Mouse (Mus musculus) hindbrain, embryonic 11.5 days (tissue): ENCODE results near the gene Itgb7. TPM values are rescaled to one million over a fixed set of nuclear protein-coding genes. Genes with fewer than 3 reads are reported as not detected.

ENCODE experiments used
- ATAC-seq: fragments of 200-750 bp; cut with Nextera tagmentation; 2 replicates; pipeline ENCODE4 v1.8.0; 2017; ENCODE audit warnings: mild to moderate bottlenecking, moderate TSS enrichment, moderate library complexity; ENCODE audit not compliant: low FRiP score
- DNase-seq: peaks from one replicate; pipeline ENCODE4 v3.0.0-alpha.2; 2015; ENCODE audit warnings: low spot score
- H3K27ac ChIP-seq: fragments of 300-500 bp; sonication (generic); 2 replicates; pipeline ENCODE4 v1.5.1; 2014; ENCODE audit warnings: mild to moderate bottlenecking, low read depth, low read length
- H3K27me3 ChIP-seq: fragments of 300-500 bp; sonication (generic); 2 replicates; pipeline ENCODE4 v1.6.1; 2014; ENCODE audit warnings: mild to moderate bottlenecking, low read length, moderate library complexity, mixed read lengths; ENCODE audit not compliant: control insufficient read depth, insufficient read depth
- H3K36me3 ChIP-seq: fragments of 300-500 bp; sonication (generic); 2 replicates; pipeline ENCODE4 v1.6.1; 2014; ENCODE audit warnings: mild to moderate bottlenecking, low read length, moderate library complexity, mixed read lengths; ENCODE audit not compliant: control insufficient read depth, insufficient read depth
- H3K4me1 ChIP-seq: fragments of 300-500 bp; sonication (generic); replicated peaks from 2 replicates; pipeline ENCODE4 v1.6.1; 2014; ENCODE audit warnings: low read length, mixed read lengths; ENCODE audit not compliant: control insufficient read depth, insufficient read depth
- H3K4me2 ChIP-seq: fragments of 300-500 bp; sonication (generic); replicated peaks from 2 replicates; pipeline ENCODE4 v1.6.1; 2014; ENCODE audit warnings: mild to moderate bottlenecking, low read depth, low read length
- H3K4me3 ChIP-seq: fragments of 300-500 bp; sonication (generic); 2 replicates; pipeline ENCODE4 v1.5.1; 2014; ENCODE audit warnings: low read depth, low read length
- H3K9ac ChIP-seq: fragments of 300-500 bp; sonication (generic); 2 replicates; pipeline ENCODE4 v1.6.1; 2014; ENCODE audit warnings: low read depth, low read length
- H3K9me3 ChIP-seq: fragments of 300-500 bp; sonication (generic); 2 replicates; pipeline ENCODE4 v1.6.1; 2016; ENCODE audit warnings: low read length; ENCODE audit not compliant: control insufficient read depth
- WGBS: fragments of 180-500 bp; shearing (Covaris S2); extraction: QIAGEN DNeasy Blood & Tissue Kit; methylation state at CpG from one replicate; pipeline ENCODE4 v1.1.7; 2014; 5-methylcytosine and 5-hydroxymethylcytosine counted together
- polyA plus RNA-seq: library from polyadenylated mRNA; unstranded; fragments of >200 nt; fragmentation: Nextera tagmentation; extraction: Ambion mirVana; gene quantifications from 2 replicates; pipeline ENCODE4 v1.2.1, GENCODE M21; 2014

The Itgb7 gene
- polyA plus RNA-seq, 1 experiment from 2014 or later = 1.1 TPM

DNA sequence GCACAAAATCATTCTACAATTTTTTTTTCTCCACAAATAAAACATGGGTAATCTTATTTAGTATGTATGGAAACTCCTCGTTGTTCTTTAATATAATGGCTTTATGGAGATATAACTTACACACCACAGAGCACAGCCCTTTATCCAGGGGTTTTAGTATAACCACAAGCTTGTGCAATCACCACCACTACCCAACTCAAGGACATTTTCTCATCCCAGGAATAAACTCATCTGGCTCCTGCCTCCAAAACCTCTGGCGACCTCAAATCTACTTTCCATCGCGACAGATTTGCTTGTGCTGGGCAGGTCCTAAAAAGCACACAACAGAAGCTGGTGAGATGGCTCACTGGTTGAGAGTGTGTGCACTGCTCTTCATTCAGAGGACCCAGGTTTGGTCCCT, 38.1 kb downstream of the Itgb7 start:
- 92% methylated on average over 4 of the region's 4 CpGs for WGBS
- Histone ChIP-seq H3K9me3 (no peaks in the 10 kb centered on the region), H3K4me1 (no peaks in the 10 kb centered on the region), H3K4me3 (no peak overlapping the region), H3K36me3 (no peaks in the 10 kb centered on the region), H3K27me3 (no peaks in the 10 kb centered on the region), H3K27ac (no peak overlapping the region), H3K9ac (no peak overlapping the region), H3K4me2 (no peak overlapping the region)
- ATAC-seq (no peak), DNase-seq (no peak)

DNA sequence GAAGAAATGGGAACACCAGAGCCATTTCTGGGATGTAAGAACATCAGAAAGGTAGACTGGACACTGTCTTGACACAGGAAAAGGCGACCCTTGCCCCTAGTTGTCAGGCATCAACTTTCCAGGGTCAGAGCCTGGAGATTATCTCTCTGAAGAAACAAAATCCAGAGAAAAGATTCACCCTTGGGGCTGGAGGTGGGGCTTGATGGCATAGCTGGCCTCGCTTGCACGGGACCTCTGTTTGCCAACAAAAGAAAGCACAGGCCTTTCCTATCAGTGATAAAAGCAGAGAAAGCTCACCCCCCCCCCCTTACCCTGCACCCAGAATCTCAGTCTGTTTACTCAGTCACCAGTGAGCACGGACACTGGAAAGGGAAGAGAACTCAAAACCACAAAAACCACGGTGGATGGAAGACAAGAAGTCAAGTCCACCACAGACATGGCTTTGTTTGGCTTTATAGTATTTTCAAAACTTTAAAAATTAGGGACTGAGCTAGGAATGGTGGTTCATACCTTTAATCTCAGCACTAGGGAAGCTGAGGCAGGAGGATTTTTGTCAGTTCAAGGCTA, 38.8 kb downstream of the Itgb7 start:
- no peak for DNase-seq
- Histone ChIP-seq H3K9ac (no peak overlapping the region), H3K4me3 (no peak overlapping the region), H3K27ac (no peak overlapping the region), H3K4me2 (no peak overlapping the region), H3K27me3 (no peaks in the 10 kb centered on the region), H3K36me3 (no peaks in the 10 kb centered on the region), H3K4me1 (no peaks in the 10 kb centered on the region), H3K9me3 (no peaks in the 10 kb centered on the region)
- WGBS = 60% methylated on average over 5 of the region's 5 CpGs
- no peak for ATAC-seq

DNA sequence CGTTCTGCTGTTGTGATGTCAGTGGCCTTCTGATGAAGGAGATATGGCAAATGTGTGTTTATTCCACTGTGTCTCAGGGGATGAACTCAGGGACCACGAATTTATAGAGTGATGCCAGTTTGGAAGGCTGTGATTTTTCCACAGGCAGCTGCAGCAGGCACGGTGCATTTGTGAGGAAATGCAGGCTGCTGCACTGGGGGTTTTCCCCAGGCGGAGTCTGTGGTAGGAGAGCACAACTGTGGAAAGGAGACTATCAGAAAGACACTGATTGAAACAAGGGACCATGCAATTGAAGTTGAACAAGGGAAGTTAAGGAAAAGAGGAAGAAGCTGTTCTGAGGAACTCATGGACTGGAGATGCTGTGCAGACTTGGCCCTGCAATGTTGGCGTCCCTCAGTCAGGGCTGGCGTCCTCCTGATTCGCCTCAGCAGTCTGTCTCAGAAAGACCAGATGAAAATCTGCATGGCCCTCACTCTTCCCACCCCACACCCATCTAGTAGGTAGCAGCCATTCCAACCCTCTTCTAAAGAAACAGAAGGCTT, 39.4 kb downstream of the Itgb7 start:
- Histone ChIP-seq H3K27me3 (no peaks in the 10 kb centered on the region), H3K27ac (no peak overlapping the region), H3K9ac (no peak overlapping the region), H3K4me1 (no peaks in the 10 kb centered on the region), H3K9me3 (no peaks in the 10 kb centered on the region), H3K36me3 (no peaks in the 10 kb centered on the region), H3K4me2 (no peak overlapping the region), H3K4me3 (no peak overlapping the region)
- no peak for DNase-seq
- no peak for ATAC-seq
- 81% methylated on average over 7 of the region's 7 CpGs for WGBS

DNA sequence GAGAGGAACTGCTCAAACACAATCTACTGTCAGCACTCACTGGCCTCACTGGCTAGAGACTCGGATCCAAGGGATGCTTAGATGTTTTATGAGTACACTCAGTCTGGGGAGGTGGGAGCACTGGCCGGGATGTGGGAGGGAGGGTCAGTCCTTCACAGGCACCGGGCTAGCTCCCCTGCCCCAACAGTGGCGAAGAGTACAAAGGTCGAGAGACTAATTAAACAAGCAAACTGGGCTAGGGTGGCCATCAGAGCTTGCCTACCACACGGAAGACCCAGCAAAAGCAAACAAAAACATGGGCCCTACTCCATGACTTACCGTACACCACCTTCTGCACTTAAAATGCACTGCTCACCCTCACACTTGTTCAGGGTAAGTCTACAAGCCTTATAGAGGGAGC, 40.0 kb downstream of the Itgb7 start:
- Histone ChIP-seq H3K27ac (no peak overlapping the region), H3K4me3 (no peak overlapping the region), H3K9ac (no peak overlapping the region), H3K4me1 (no peaks in the 10 kb centered on the region), H3K27me3 (no peaks in the 10 kb centered on the region), H3K4me2 (no peak overlapping the region), H3K9me3 (no peaks in the 10 kb centered on the region), H3K36me3 (no peaks in the 10 kb centered on the region)
- DNase-seq = no peak
- WGBS = 69% methylated on average over 7 of the region's 7 CpGs
- ATAC-seq = no peak

DNA sequence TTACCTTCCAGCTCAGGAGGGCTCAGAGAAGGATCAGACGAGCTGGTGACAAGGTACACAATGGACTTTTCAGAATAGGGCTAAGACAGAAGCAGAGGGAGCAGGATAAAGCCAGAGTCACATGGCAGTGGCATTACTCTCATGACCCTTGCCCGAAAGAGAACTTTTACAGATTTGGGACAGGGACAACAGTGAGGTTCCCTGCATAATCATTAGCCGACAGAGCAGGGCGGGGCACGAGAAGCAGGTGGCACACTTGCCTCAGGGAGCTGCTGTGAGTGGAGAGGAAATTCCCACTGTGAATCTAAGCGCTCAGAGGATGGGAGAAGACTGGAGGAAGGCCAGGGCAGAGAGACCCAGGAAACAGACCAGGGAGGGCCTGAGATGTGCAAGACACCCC, 42.9 kb downstream of the Itgb7 start:
- Histone ChIP-seq H3K4me1 (no peaks in the 10 kb centered on the region), H3K4me3 (no peak overlapping the region), H3K4me2 (no peak overlapping the region), H3K27ac (no peak overlapping the region), H3K27me3 (no peaks in the 10 kb centered on the region), H3K36me3 (no peaks in the 10 kb centered on the region), H3K9ac (no peak overlapping the region), H3K9me3 (no peaks in the 10 kb centered on the region)
- DNase-seq (no peak), ATAC-seq (no peak)
- 71% methylated on average over 6 of the region's 6 CpGs for WGBS

DNA sequence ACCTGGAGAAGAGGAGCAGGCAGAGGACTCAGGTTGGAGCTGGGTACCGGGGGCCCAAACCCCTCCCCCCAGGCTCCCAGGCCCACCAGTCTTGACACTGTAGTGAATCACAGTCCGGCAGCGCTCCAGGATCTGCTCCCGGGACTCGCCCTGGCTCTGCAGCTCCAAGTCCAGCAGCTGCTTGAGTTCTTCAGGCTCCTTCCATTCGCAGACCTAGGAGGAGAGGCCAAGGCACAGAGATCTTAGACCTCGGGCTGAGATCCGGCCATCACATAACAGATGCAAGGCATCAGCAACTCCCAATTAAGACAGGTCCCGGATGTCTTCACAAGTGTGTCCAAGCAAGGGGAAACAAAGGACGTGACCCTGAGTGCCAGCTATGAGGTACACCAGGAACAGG, 43.6 kb downstream of the Itgb7 start:
- 88% methylated on average over 10 of the region's 10 CpGs for WGBS
- ATAC-seq (no peak), DNase-seq (no peak)
- no peaks in the 10 kb centered on the region for H3K36me3 ChIP-seq
- H3K9ac ChIP-seq = no peak overlapping the region
- no peak overlapping the region for H3K27ac ChIP-seq
- no peaks in the 10 kb centered on the region for H3K9me3 ChIP-seq
- no peak overlapping the region for H3K4me2 ChIP-seq
- no peak overlapping the region for H3K4me3 ChIP-seq
- H3K27me3 ChIP-seq = no peaks in the 10 kb centered on the region
- no peaks in the 10 kb centered on the region for H3K4me1 ChIP-seq

DNA sequence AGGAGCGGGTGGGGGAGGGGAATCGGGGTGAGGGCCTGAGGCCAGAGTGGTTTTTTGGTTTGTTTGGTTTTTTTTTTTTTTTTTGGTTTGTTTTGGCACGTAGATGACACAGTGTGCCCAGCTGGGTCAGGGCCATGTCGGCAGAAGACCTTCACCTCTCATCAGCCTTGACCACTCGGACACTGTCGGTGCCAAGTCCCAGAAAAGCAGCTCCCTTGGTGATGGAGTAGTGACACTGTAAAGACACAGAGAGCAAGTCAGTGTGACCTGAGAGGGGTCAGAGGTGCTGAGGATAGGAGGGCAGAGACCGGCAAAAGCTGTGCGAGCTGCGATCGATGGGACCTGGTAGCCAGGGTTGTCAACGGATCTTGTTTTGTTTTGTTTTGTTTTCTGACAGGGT, 45.5 kb downstream of the Itgb7 start:
- WGBS = 84% methylated on average over 10 of the region's 11 CpGs

DNA sequence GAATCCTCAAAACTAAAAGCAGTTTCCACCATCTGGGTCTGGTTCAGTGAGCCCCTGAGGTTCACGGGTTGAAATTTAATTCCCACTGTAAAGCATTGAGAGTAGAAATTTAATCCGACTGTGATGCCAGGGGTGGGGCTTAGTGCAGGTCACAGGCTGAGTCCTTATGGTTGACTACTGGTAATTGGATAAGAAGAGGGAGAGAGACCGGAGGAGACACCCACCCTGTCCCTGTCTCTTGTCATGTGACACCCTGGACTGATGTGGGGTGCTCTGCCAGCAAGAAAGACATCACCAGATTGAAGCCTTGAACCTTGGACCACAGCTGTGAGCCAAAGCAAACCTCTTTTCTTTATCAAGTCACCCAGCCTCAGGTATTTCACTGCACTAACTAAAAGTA, 48.7 kb downstream of the Itgb7 start:
- no peak overlapping the region for H3K9ac ChIP-seq
- no peak for ATAC-seq
- no peaks in the 10 kb centered on the region for H3K36me3 ChIP-seq
- no peak for DNase-seq
- no peak overlapping the region for H3K27ac ChIP-seq
- H3K4me1 ChIP-seq = no peaks in the 10 kb centered on the region
- no peaks in the 10 kb centered on the region for H3K27me3 ChIP-seq
- WGBS = 85% methylated on average over 3 of the region's 3 CpGs
- no peak overlapping the region for H3K4me3 ChIP-seq
- no peak overlapping the region for H3K4me2 ChIP-seq
- no peaks in the 10 kb centered on the region for H3K9me3 ChIP-seq

More for the DNA sequence above, 45.5 kb downstream of the Itgb7 start:
- no peak overlapping the region for H3K4me2 ChIP-seq
- H3K4me3 ChIP-seq = no peak overlapping the region
- H3K9me3 ChIP-seq = no peaks in the 10 kb centered on the region
- no peaks in the 10 kb centered on the region for H3K36me3 ChIP-seq
- H3K4me1 ChIP-seq = no peaks in the 10 kb centered on the region
- H3K27ac ChIP-seq = no peak overlapping the region
- DNase-seq (no peak), ATAC-seq (no peak)
- H3K9ac ChIP-seq = no peak overlapping the region
- H3K27me3 ChIP-seq = no peaks in the 10 kb centered on the region

DNA sequence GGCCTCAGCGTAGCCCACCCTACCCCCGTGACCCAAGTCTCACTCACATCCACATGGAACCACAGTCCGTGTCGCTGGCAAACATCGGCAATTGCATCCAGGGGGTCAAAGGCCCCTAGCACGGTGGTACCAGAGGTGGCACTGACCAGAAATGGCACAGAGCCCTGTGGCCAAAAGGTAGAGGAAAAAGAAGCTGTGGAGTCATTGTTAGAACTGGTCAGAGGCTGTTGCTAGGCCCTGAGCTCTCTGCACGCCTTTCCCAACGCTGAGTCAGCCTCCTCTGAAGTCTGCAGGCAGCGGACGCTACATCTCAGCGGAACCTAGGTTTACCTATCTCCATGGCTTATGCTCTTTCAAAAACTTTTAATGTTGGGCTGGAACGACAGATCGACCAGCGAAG, 51.8 kb downstream of the Itgb7 start:
- Histone ChIP-seq H3K4me2 (no peak overlapping the region), H3K27ac (no peak overlapping the region), H3K36me3 (no peaks in the 10 kb centered on the region), H3K27me3 (no peaks in the 10 kb centered on the region), H3K4me3 (no peak overlapping the region), H3K9me3 (no peaks in the 10 kb centered on the region), H3K4me1 (no peaks in the 10 kb centered on the region), H3K9ac (no peak overlapping the region)
- WGBS = 89% methylated on average over 14 of the region's 14 CpGs
- ATAC-seq (no peak), DNase-seq (no peak)
